Mouse (Mus musculus): ENCODE measurements at regions not wholly inside any gene's neighbourhood (a gene's known extent, or its start where the extent isn't known, plus 50 kb on each side); places are given as distances from the start of the nearest gene placed in this dataset.

- TF ChIP-seq CTCF (IDR thresholded peaks at IDR 0.05; ENCODE audit: borderline replicate concordance, control insufficient read depth, extremely low read depth, insufficient read depth, low read length, poor library complexity) = no peak
- TF ChIP-seq POLR2A (IDR thresholded peaks at IDR 0.05; ENCODE audit: control insufficient read depth, extremely low read depth, insufficient read depth, low read length, poor library complexity) = no peak
Observed at GRCm38 (mm10) chr19:25729103-25729502, 56.9 kb downstream of the Dmrt2 start.

Measured in thymus, adult 2 months (tissue).